Mouse (Mus musculus) midbrain, embryonic 16.5 days (tissue): ENCODE data around the gene Szrd1. TPM values are rescaled to one million over a fixed set of nuclear protein-coding genes. Genes with fewer than 3 reads are reported as not detected.
"Not testable (repeated sequence)": the region's sequence is repeated elsewhere in the genome, so short reads cannot be mapped to it uniquely, and the experiment has no call there.

Experiments used
- ATAC-seq: fragments of 200-750 bp; cut with Nextera tagmentation; 2 replicates; pipeline ENCODE4 v1.8.0; 2017; ENCODE audit warnings: moderate TSS enrichment
- H3K27ac ChIP-seq: fragments of 300-500 bp; sonication (generic); 2 replicates; pipeline ENCODE4 v1.5.1; 2014; ENCODE audit warnings: mild to moderate bottlenecking, low read length, mixed read lengths
- H3K27me3 ChIP-seq: fragments of 300-500 bp; sonication (generic); 2 replicates; pipeline ENCODE4 v1.6.1; 2014; ENCODE audit warnings: low read depth, low read length, mixed read lengths; ENCODE audit not compliant: control insufficient read depth, insufficient read depth
- H3K36me3 ChIP-seq: fragments of 300-500 bp; sonication (generic); 2 replicates; pipeline ENCODE4 v1.6.1; 2014; ENCODE audit warnings: mild to moderate bottlenecking, low read length, moderate library complexity, mixed read lengths; ENCODE audit not compliant: control insufficient read depth, insufficient read depth
- H3K4me1 ChIP-seq: fragments of 300-500 bp; sonication (generic); 2 replicates; pipeline ENCODE4 v1.6.1; 2014; ENCODE audit warnings: mild to moderate bottlenecking, low read length, mixed read lengths; ENCODE audit not compliant: control insufficient read depth, insufficient read depth
- H3K4me2 ChIP-seq: fragments of 300-500 bp; sonication (generic); 2 replicates; pipeline ENCODE4 v1.6.1; 2014; ENCODE audit warnings: mild to moderate bottlenecking, low read length, mixed read lengths
- H3K4me3 ChIP-seq: fragments of 300-500 bp; sonication (generic); 2 replicates; pipeline ENCODE4 v1.5.1; 2014; ENCODE audit warnings: low read depth, mild to moderate bottlenecking, low read length, moderate library complexity, mixed read lengths
- H3K9ac ChIP-seq: fragments of 300-500 bp; sonication (generic); 2 replicates; pipeline ENCODE4 v1.6.1; 2014; ENCODE audit warnings: low read depth, low read length, mixed read lengths
- H3K9me3 ChIP-seq: fragments of 300-500 bp; sonication (generic); replicated peaks from 2 replicates; pipeline ENCODE4 v1.6.1; 2014; ENCODE audit warnings: mild to moderate bottlenecking, low read length, mixed read lengths; ENCODE audit not compliant: control insufficient read depth, poor library complexity, severe bottlenecking
- WGBS: fragments of 180-500 bp; shearing (Covaris S2); extraction: QIAGEN DNeasy Blood & Tissue Kit; methylation state at CpG from one replicate; pipeline ENCODE4 v1.1.7; 2014; 5-methylcytosine and 5-hydroxymethylcytosine counted together
- polyA plus RNA-seq: library from polyadenylated mRNA; unstranded; fragments of >200 nt; fragmentation: Nextera tagmentation; extraction: Ambion mirVana; gene quantifications from 2 replicates; pipeline ENCODE4 v1.2.1, GENCODE M21; 2015

The Szrd1 gene
- polyA plus RNA-seq, 1 experiment from 2014 or later, result 24.5 TPM

DNA sequence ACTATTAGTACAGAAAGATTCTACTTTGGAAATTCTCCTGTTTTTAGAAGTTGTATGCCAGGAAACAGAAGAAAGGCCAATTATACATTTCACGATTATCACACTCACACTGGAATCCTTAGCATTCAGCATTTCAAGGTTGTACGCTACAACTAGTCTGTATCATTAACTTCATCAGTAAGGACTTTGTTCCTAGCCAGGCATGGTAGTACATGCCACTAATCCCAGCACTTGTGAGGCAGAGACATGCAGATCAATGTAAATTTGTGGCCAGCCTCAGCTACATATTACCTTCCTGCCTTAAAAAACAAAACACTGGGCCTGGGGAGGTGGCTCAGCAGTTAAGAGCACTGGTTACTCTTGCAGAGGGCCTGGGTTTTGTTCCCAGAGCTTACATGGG, 19.0 kb upstream of the Szrd1 start:
- H3K9me3 ChIP-seq, result no peaks in the 10 kb centered on the region
- WGBS, result 88% methylated on average over 2 of the region's 2 CpGs
- no peaks in the 10 kb centered on the region for H3K27me3 ChIP-seq
- H3K4me2 ChIP-seq, result no peak overlapping the region
- no peak overlapping the region for H3K9ac ChIP-seq
- H3K27ac ChIP-seq, result no peak overlapping the region
- no peak for ATAC-seq
- H3K36me3 ChIP-seq, result no peaks in the 10 kb centered on the region
- H3K4me3 ChIP-seq, result no peak overlapping the region
- H3K4me1 ChIP-seq, result peaks cover 6% of the 10 kb centered on the region; the same call in 1 of the 2 replicates

DNA sequence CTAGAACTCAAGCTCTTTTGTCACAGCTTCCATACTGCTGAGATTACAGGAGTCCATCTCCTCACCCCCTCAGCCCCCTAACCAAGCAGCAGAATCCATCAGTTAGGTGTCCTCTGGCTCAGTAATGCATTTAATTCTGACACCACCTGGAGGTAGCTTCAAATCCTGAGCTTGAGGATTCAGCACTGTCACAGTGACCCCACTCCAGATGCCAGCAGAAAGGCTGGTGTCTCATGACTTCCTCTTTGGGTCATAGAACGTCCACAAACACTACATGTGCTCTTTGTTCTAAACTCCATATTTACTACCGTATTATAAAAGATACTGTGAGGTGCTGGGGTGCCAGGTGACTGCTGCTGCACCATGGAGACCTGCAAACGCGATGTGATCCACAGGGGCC, 17.9 kb upstream of the Szrd1 start:
- no peak overlapping the region for H3K9ac ChIP-seq
- no peaks in the 10 kb centered on the region for H3K36me3 ChIP-seq
- H3K4me1 ChIP-seq, result peaks cover 8% of the 10 kb centered on the region; the same call in 1 of the 2 replicates
- no peak for ATAC-seq
- no peak overlapping the region for H3K4me3 ChIP-seq
- 76% methylated on average over 4 of the region's 4 CpGs for WGBS
- no peaks in the 10 kb centered on the region for H3K27me3 ChIP-seq
- H3K9me3 ChIP-seq, result no peaks in the 10 kb centered on the region
- no peak overlapping the region for H3K4me2 ChIP-seq
- no peak overlapping the region for H3K27ac ChIP-seq

DNA sequence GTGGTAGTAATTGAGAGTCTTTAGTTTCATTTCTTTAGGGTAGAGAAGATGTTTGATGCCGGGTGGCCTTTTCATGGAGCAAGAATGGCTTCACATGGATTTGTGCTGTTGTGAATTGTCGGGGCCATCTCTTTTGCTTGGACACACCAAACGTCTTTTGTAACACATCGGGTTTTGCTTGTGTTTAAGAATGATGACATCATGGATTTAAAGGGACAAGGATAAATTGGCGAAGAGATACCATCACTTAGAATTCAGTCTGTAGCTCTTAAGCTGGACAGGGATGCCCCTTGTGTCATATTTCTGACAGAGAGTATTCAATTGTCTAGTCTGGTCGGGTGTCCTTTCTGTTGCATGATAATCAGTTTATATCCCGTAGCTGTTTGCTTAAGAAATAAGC, 9.5 kb upstream of the Szrd1 start:
- peak overlapping the region; percentile 99 for H3K9ac ChIP-seq
- H3K4me1 ChIP-seq, result peaks cover 31% of the 10 kb centered on the region
- WGBS, result 13% methylated on average over 7 of the region's 7 CpGs
- H3K4me3 ChIP-seq, result peak overlapping the region; percentile 99
- peak overlapping the region; percentile 63 for H3K4me2 ChIP-seq
- H3K36me3 ChIP-seq, result no peaks in the 10 kb centered on the region
- H3K27me3 ChIP-seq, result no peaks in the 10 kb centered on the region
- no peaks in the 10 kb centered on the region for H3K9me3 ChIP-seq
- ATAC-seq, result no peak
- no peak overlapping the region for H3K27ac ChIP-seq

DNA sequence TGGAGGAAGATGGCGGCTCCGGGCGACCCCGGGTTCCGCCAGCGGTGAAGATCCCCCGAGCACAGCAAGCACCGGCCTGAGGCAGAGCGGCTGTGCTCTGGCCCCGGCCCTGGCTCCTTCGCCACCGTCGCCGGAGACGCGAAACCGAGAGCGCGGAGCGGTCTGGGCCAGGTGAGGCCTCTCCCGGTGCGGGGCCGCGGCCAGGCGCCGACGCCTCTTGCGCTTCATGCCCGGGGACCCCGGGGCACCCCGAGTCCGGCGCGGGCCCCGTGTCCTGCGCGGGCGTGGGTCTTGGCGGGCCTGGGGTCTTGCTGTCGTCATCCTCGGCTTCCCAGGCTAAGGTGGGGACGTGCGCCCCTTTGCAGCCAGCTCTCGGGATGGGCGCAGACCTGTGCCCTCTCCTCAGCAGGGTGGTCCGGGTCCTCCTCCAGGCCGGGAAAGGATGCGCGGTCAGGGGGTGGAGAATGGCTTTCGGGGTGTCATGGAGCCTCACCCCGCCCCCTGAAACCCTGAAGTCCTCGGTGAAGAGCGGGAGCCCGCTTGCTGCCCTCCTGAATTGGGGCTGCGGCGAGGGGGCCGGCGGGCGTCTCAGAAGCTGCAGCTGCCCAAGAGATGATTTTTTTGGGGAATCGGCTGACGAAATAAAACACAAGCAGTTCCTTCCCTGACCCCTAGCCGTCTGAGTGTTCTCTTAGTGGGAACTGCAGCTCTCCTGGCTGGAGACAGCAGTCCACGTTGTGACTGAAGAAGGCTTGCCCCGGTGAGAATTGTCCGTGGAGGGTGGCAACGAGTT, 8.6 kb upstream of the Szrd1 start:
- H3K27ac ChIP-seq, result peak overlapping the region; percentile 93
- peak; percentile 80 for ATAC-seq
- WGBS, result under 1% methylated on average over 56 of the region's 66 CpGs
- peak overlapping the region; percentile 63 for H3K4me2 ChIP-seq
- H3K4me3 ChIP-seq, result peak overlapping the region; percentile 99
- H3K9ac ChIP-seq, result peak overlapping the region; percentile 99
- H3K9me3 ChIP-seq, result no peaks in the 10 kb centered on the region
- peaks cover 31% of the 10 kb centered on the region for H3K4me1 ChIP-seq
- H3K27me3 ChIP-seq, result no peaks in the 10 kb centered on the region
- H3K36me3 ChIP-seq, result no peaks in the 10 kb centered on the region

DNA sequence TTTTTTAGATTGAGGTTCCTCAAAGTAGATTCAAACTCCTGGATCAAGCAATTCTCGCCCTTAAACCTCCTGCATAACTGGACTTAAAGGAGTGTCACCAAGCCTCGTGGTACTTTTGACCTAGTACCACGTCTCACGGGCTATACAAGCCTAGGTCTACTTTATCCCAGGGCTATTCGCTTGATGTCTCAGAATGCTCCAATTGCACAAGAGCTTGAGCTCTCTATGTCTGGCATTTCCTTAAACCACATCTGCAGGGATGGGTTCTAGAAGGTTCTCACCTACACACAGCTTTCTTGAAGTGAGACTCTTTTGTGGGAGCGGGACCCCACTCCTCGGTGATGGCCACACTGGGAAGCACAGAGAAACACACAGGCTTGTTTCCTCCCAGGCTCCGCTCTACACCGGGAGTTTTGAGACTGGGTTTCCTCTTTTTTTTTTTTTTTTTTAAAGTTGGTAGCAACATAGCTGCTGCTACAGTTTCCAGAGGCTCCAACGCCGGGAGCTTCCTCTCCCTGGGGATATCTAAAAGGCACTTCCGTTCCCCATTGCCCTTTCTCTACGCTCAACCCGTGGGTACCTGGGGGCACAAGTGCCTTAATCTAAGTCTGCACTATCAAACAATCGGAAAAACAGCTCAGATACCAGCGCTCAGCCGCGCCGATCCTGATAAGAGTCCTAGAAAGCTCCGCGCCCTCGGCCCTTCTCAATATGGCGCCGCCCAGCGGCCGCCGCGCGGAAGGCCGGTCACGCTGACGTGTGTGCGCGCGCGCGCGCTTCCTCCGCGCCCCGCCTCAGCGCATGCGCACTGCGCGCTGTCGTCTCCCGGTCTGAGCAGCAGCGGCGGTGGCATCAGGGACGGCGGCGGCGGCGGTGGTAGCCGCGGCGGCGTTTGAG, 7.8 kb upstream of the Szrd1 start, which contains the start of gene Fbxo42:
Gene Fbxo42, plus strand, starts transcription at position 802 of the 897 bp plus-strand sequence.
- H3K4me3 ChIP-seq, result peak within 1 kb of the TSS; percentile 99
- H3K4me1 ChIP-seq, result peaks cover 28% of the 10 kb centered on the region
- peak; percentile 87 for ATAC-seq
- H3K27me3 ChIP-seq, result no peaks in the 10 kb centered on the region
- H3K9me3 ChIP-seq, result no peaks in the 10 kb centered on the region
- no peaks in the 10 kb centered on the region for H3K36me3 ChIP-seq
- peak within 1 kb of the TSS; percentile 99 for H3K9ac ChIP-seq
- H3K27ac ChIP-seq, result peak within 1 kb of the TSS; percentile 93
- H3K4me2 ChIP-seq, result peak within 1 kb of the TSS; percentile 77
- WGBS, result 8% methylated on average over 58 of the region's 58 CpGs

DNA sequence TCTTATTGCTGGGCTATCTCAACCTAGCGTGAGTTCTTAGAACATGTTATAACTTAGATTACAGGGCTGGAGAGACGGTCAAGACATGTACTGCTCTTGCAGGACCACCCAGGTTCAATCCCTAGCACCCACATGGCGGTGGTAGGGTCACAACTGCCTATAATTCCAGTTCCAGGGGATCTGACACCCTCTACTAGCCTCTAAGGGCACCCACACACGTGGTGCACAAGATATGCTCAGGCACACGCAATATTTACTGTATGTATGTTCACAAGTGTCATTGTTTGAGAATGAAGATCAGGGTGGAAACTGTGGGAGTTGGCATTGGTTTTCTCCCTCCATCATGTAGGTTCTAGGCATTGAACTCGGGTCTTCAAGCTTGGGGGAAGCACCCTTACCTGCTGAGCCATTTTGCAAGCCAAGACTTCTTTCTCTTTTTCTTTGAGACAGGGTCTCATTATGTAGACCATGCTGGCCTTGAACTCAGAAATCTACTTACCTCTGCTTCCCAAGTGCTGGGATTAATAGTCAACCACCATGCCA, 7.0 kb upstream of the Szrd1 start:
- no peak for ATAC-seq
- Histone ChIP-seq H3K9me3 (no peaks in the 10 kb centered on the region), H3K27me3 (no peaks in the 10 kb centered on the region), H3K27ac (no peak overlapping the region), H3K9ac (no peak overlapping the region), H3K4me1 (peaks cover 22% of the 10 kb centered on the region), H3K36me3 (no peaks in the 10 kb centered on the region), H3K4me3 (no peak overlapping the region), H3K4me2 (no peak overlapping the region)
- WGBS, result 94% methylated on average over 6 of the region's 6 CpGs

DNA sequence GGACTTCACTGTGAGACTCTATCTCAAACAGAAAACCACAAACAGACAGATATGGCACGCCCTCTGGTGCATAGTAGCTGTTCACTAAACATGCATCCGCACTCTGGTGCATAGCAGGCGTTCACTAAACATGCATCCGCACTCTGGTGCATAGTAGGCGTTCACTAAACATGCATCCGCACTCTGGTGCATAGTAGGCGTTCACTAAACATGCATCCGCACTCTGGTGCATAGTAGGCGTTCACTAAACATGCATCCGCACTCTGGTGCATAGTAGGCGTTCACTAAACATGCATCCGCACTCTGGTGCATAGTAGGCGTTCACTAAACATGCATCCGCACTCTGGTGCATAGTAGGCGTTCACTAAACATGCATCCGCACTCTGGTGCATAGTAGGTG, 5.5 kb upstream of the Szrd1 start:
- not testable (repeated sequence) for H3K4me3 ChIP-seq, H3K4me2 ChIP-seq, H3K9me3 ChIP-seq, H3K27ac ChIP-seq, H3K36me3 ChIP-seq, ATAC-seq, H3K9ac ChIP-seq, H3K27me3 ChIP-seq
- peaks cover 15% of the 10 kb centered on the region for H3K4me1 ChIP-seq
- WGBS, result 97% methylated on average over 7 of the region's 16 CpGs

DNA sequence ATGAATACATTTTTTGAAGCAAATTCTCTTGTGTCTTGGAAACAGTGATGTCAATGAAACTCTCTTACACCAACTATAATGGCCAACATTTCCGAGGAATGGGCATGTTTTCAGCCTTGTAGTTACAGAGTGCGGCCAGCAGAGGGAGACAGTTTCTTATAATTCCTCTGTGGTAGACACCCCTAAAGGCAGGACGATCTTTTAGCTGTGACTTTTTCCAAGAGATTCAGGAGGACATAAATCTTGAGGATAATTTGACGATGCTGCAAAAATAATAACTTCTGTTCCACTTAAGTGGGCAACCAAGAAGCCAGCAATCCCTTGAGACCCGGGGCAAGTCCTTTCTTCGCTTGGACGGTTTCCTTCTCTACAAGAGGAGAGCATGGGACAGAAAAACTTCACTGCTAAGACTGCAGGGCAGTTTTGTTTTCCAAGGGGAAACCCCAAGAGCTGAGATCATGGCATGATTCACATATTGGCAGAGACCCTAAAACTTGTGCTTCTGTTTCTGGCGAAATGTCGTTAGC, 2.8 kb upstream of the Szrd1 start:
- H3K27me3 ChIP-seq, result no peaks in the 10 kb centered on the region
- no peak for ATAC-seq
- H3K36me3 ChIP-seq, result no peaks in the 10 kb centered on the region
- H3K4me1 ChIP-seq, result peaks cover 17% of the 10 kb centered on the region
- WGBS, result 29% methylated on average over 9 of the region's 9 CpGs
- no peaks in the 10 kb centered on the region for H3K9me3 ChIP-seq
- no peak overlapping the region for H3K27ac ChIP-seq
- H3K4me3 ChIP-seq, result no peak overlapping the region
- H3K9ac ChIP-seq, result no peak overlapping the region
- H3K4me2 ChIP-seq, result no peak overlapping the region
